Mouse (Mus musculus) stomach, embryonic 16.5 days (tissue): Measurements from ENCODE around the gene Exoc3. TPM values are rescaled to one million over a fixed set of nuclear protein-coding genes. Genes with fewer than 3 reads are reported as not detected.
A peak's percentile ranks its signal among the peaks of the same experiment; 100 is the strongest.

Source experiments
- ATAC-seq: fragments of 200-750 bp; cut with Nextera tagmentation; 2 replicates; pipeline ENCODE4 v1.8.0; 2017; ENCODE audit warnings: moderate number of reproducible peaks, moderate TSS enrichment; ENCODE audit not compliant: insufficient read depth, low FRiP score
- H3K27ac ChIP-seq: fragments of 300-500 bp; sonication (generic); 2 replicates; pipeline ENCODE4 v1.5.1; 2014; ENCODE audit warnings: low read length
- H3K27me3 ChIP-seq: fragments of 300-500 bp; sonication (generic); 2 replicates; pipeline ENCODE4 v1.6.1; 2014; ENCODE audit warnings: low read length, control low read depth, mixed read lengths; ENCODE audit not compliant: control insufficient read depth, insufficient read depth
- H3K36me3 ChIP-seq: fragments of 300-500 bp; sonication (generic); 2 replicates; pipeline ENCODE4 v1.6.1; 2014; ENCODE audit warnings: low read length; ENCODE audit not compliant: control insufficient read depth, insufficient read depth
- H3K4me1 ChIP-seq: fragments of 300-500 bp; sonication (generic); 2 replicates; pipeline ENCODE4 v1.6.1; 2014; ENCODE audit warnings: low read length, control low read depth, mixed read lengths; ENCODE audit not compliant: control insufficient read depth, insufficient read depth
- H3K4me2 ChIP-seq: fragments of 300-500 bp; sonication (generic); 2 replicates; pipeline ENCODE4 v1.6.1; 2014; ENCODE audit warnings: low read depth, low read length, mixed read lengths
- H3K4me3 ChIP-seq: fragments of 300-500 bp; sonication (generic); replicated peaks from 2 replicates; pipeline ENCODE4 v1.5.1; 2014; ENCODE audit warnings: mild to moderate bottlenecking, low read length
- H3K9ac ChIP-seq: fragments of 300-500 bp; sonication (generic); 2 replicates; pipeline ENCODE4 v1.6.1; 2014; ENCODE audit warnings: low read length
- H3K9me3 ChIP-seq: fragments of 300-500 bp; sonication (generic); replicated peaks from 2 replicates; pipeline ENCODE4 v1.6.1; 2016; ENCODE audit warnings: low read length, control low read depth; ENCODE audit not compliant: control insufficient read depth
- WGBS: fragments of 180-500 bp; shearing (Covaris S2); extraction: QIAGEN DNeasy Blood & Tissue Kit; methylation state at CpG from one replicate; pipeline ENCODE4 v1.1.7; 2014; 5-methylcytosine and 5-hydroxymethylcytosine counted together
- polyA plus RNA-seq: library from polyadenylated mRNA; unstranded; fragments of >200 nt; fragmentation: Nextera tagmentation; extraction: Ambion mirVana; gene quantifications from 2 replicates; pipeline ENCODE4 v1.2.1, GENCODE M21; 2015

The Exoc3 gene
- 53.5 and 60.5 TPM in 2 replicates for polyA plus RNA-seq

- H3K36me3 ChIP-seq: peaks cover 10% of the 10 kb centered on the region
- peak; percentile 95 for ATAC-seq
- no peaks in the 10 kb centered on the region for H3K27me3 ChIP-seq
- H3K4me1 ChIP-seq: peaks cover 8% of the 10 kb centered on the region
- H3K4me3 ChIP-seq: peak within 1 kb of the TSS; percentile 75
- peak within 1 kb of the TSS; percentile 90 for H3K27ac ChIP-seq
- WGBS: under 1% methylated on average over 39 of the region's 39 CpGs
- peak within 1 kb of the TSS; percentile 82 for H3K9ac ChIP-seq
- no peaks in the 10 kb centered on the region for H3K9me3 ChIP-seq
- peak within 1 kb of the TSS; percentile 88 for H3K4me2 ChIP-seq
Observed at GRCm38 (mm10) chr13:74208317-74208985, at the start of gene Exoc3. Gene Exoc3 (minus strand): TSS chr13:74208732.

DNA sequence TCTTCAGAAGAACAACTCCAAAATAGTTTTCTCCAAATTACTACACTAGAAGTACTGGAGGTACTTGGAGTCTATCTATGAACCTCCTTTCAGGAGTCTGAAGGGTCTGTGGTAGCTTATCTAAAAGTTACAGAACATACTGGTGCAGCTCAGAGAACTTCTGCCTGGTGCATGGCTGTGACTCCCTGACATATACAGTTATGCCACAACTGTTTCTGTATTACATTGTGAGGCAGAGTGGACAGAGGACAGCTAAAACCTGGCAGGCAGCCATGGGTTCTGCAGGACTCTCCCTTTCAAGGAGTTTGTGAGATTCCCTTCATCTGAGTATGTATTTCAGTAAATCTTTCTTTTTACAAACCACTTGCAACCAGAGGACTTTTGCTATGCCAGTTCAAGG is 38.0 kb upstream of the Exoc3 start:
- H3K4me1 ChIP-seq: no peaks in the 10 kb centered on the region
- no peaks in the 10 kb centered on the region for H3K36me3 ChIP-seq
- H3K9me3 ChIP-seq: no peaks in the 10 kb centered on the region
- ATAC-seq: no peak
- no peaks in the 10 kb centered on the region for H3K27me3 ChIP-seq
- no peak overlapping the region for H3K27ac ChIP-seq
- H3K4me3 ChIP-seq: no peak overlapping the region
- H3K4me2 ChIP-seq: no peak overlapping the region
- H3K9ac ChIP-seq: no peak overlapping the region

GRCm38 (mm10) chr13:74245899-74246231 is 37.3 kb upstream of the Exoc3 start:
- H3K9ac ChIP-seq: no peak overlapping the region
- no peak for ATAC-seq
- no peaks in the 10 kb centered on the region for H3K27me3 ChIP-seq
- no peak overlapping the region for H3K27ac ChIP-seq
- H3K4me3 ChIP-seq: no peak overlapping the region
- peak overlapping the region; percentile 10; the same call in 1 of the 2 replicates for H3K4me2 ChIP-seq
- no peaks in the 10 kb centered on the region for H3K9me3 ChIP-seq
- H3K36me3 ChIP-seq: no peaks in the 10 kb centered on the region
- 76% methylated on average over 4 of the region's 4 CpGs for WGBS
- no peaks in the 10 kb centered on the region for H3K4me1 ChIP-seq

GRCm38 (mm10) chr13:74245214-74245898 is 36.8 kb upstream of the Exoc3 start:
- Histone ChIP-seq H3K4me1 (no peaks in the 10 kb centered on the region), H3K4me3 (no peak overlapping the region), H3K36me3 (no peaks in the 10 kb centered on the region), H3K9me3 (no peaks in the 10 kb centered on the region), H3K27me3 (no peaks in the 10 kb centered on the region), H3K9ac (no peak overlapping the region), H3K4me2 (peak overlapping the region; percentile 10; the same call in 1 of the 2 replicates), H3K27ac (no peak overlapping the region)
- WGBS: 29% methylated on average over 17 of the region's 17 CpGs
- peak; percentile 93 for ATAC-seq

- 58% methylated on average over 7 of the region's 7 CpGs for WGBS
- H3K4me3 ChIP-seq: no peak overlapping the region
- no peaks in the 10 kb centered on the region for H3K4me1 ChIP-seq
- no peak for ATAC-seq
- H3K27me3 ChIP-seq: no peaks in the 10 kb centered on the region
- no peak overlapping the region for H3K4me2 ChIP-seq
- H3K36me3 ChIP-seq: no peaks in the 10 kb centered on the region
- H3K27ac ChIP-seq: no peak overlapping the region
- H3K9me3 ChIP-seq: no peaks in the 10 kb centered on the region
- H3K9ac ChIP-seq: no peak overlapping the region
Observed at GRCm38 (mm10) chr13:74237574-74237973, 29.0 kb upstream of the Exoc3 start.

- no peaks in the 10 kb centered on the region for H3K36me3 ChIP-seq
- no peak overlapping the region for H3K9ac ChIP-seq
- no peak overlapping the region for H3K4me3 ChIP-seq
- no peaks in the 10 kb centered on the region for H3K9me3 ChIP-seq
- H3K27me3 ChIP-seq: no peaks in the 10 kb centered on the region
- H3K27ac ChIP-seq: no peak overlapping the region
- no peak overlapping the region for H3K4me2 ChIP-seq
- 37% methylated on average over 1 of the region's 1 CpGs for WGBS
- H3K4me1 ChIP-seq: no peaks in the 10 kb centered on the region
- no peak for ATAC-seq
Observed at GRCm38 (mm10) chr13:74220659-74221058, 12.1 kb upstream of the Exoc3 start.

- no peak overlapping the region for H3K27ac ChIP-seq
- 70% methylated on average over 3 of the region's 3 CpGs for WGBS
- no peak overlapping the region for H3K9ac ChIP-seq
- ATAC-seq: no peak
- H3K4me2 ChIP-seq: no peak overlapping the region
- no peaks in the 10 kb centered on the region for H3K36me3 ChIP-seq
- H3K4me3 ChIP-seq: no peak overlapping the region
- no peaks in the 10 kb centered on the region for H3K4me1 ChIP-seq
- H3K9me3 ChIP-seq: no peaks in the 10 kb centered on the region
- H3K27me3 ChIP-seq: no peaks in the 10 kb centered on the region
Observed at GRCm38 (mm10) chr13:74218441-74218840, 9.9 kb upstream of the Exoc3 start.

- peaks cover 7% of the 10 kb centered on the region for H3K36me3 ChIP-seq
- H3K9ac ChIP-seq: peak overlapping the region; percentile 82
- H3K27me3 ChIP-seq: no peaks in the 10 kb centered on the region
- peak; percentile 31; the same call in 1 of the 2 replicates for ATAC-seq
- H3K27ac ChIP-seq: peak overlapping the region; percentile 90
- WGBS: 18% methylated on average over 12 of the region's 12 CpGs
- peaks cover 8% of the 10 kb centered on the region for H3K4me1 ChIP-seq
- H3K9me3 ChIP-seq: no peaks in the 10 kb centered on the region
- peak overlapping the region; percentile 88 for H3K4me2 ChIP-seq
- peak overlapping the region; percentile 75 for H3K4me3 ChIP-seq
Observed at GRCm38 (mm10) chr13:74208986-74209345, 434 bp upstream of the Exoc3 start.

DNA sequence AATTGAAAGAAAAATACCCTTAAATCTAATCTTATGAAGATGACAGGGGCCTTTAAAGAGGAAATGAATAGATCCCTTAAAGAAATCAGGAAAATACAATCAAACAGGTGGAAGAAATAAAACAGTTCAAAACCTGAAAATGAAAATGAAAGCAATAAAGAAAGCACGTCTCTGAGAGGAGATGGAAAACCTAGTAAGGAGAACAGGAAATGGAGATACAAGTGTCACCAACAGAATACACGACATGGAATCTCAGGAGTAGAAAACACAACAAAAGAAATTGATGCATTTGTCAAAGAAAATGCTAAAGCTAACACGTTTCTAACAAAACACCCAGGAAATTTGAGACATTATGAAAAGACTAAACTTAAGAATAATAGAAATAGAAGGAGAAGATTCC is 12.1 kb downstream of the Exoc3 start:
- Histone ChIP-seq H3K27ac (no peak overlapping the region), H3K4me2 (no peak overlapping the region), H3K36me3 (peaks cover 6% of the 10 kb centered on the region; the same call in 1 of the 2 replicates), H3K4me3 (no peak overlapping the region), H3K4me1 (no peaks in the 10 kb centered on the region), H3K27me3 (no peaks in the 10 kb centered on the region), H3K9me3 (no peaks in the 10 kb centered on the region), H3K9ac (no peak overlapping the region)
- ATAC-seq: no peak
- 80% methylated on average over 3 of the region's 3 CpGs for WGBS
